Mouse (Mus musculus) gastrocnemius, adult 8-10 months (tissue): Measurements from ENCODE around the gene Lrrc57. TPM values are rescaled to one million over a fixed set of nuclear protein-coding genes. Genes with fewer than 3 reads are reported as not detected.

Experiments
- total RNA-seq, 4 experiments: library from RNA; stranded (reverse); gene quantifications; 2 replicates each; pipeline ENCODE4 v1.2.4; 2022

Lrrc57 gene
- total RNA-seq, 4 experiments from 2014 or later = 11.6 to 14.0 (median 11.9) TPM

Other genes with a start within 250 kb of the Lrrc57 start
- gene Ganc, start 205.6 kb downstream of the Lrrc57 start, total RNA-seq = 10 to 100 TPM; 36.3 to 42.9 (median 37.6) TPM
- 10 to 100 TPM; 36.6 to 47.1 (median 43.3) TPM for gene Tmem87a, start 205.4 kb downstream of the Lrrc57 start, total RNA-seq
- 100 to 1,000 TPM; 126 to 145 (median 128) TPM for gene Capn3, start 153.5 kb downstream of the Lrrc57 start, total RNA-seq
- gene Zfp106, start 45.7 kb downstream of the Lrrc57 start, total RNA-seq = 100 to 1,000 TPM; 643 to 705 (median 689) TPM
- 10 to 100 TPM; 40.5 to 52.2 (median 44.5) TPM for gene Snap23, start 41.8 kb downstream of the Lrrc57 start, total RNA-seq
- gene Haus2, start 137 bp downstream of the Lrrc57 start, total RNA-seq = 1 to 10 TPM; 6.6 to 9.5 (median 7.1) TPM
- 1 to 10 TPM; 1.7 to 2.5 (median 2.0) TPM for gene Stard9, start 19.6 kb upstream of the Lrrc57 start, total RNA-seq
- gene Cdan1, start 240.6 kb upstream of the Lrrc57 start, total RNA-seq = 1 to 10 TPM; 2.7 to 5.2 (median 4.4) TPM
- gene Ttbk2, start 241.1 kb upstream of the Lrrc57 start, total RNA-seq = 10 to 100 TPM in 1 of 4 experiments, 1 to 10 TPM in 3; 7.5 to 11.3 (median 9.3) TPM